Mouse (Mus musculus) heart, embryonic 14.5 days (tissue): ENCODE measurements around the gene Fbxo31. TPM values are rescaled to one million over a fixed set of nuclear protein-coding genes. Genes with fewer than 3 reads are reported as not detected.

ENCODE experiments used
- ATAC-seq: fragments of 200-750 bp; cut with Nextera tagmentation; 2 replicates; pipeline ENCODE4 v1.8.0; 2017; ENCODE audit warnings: low read depth, moderate TSS enrichment; ENCODE audit not compliant: insufficient number of reproducible peaks, insufficient read depth, low FRiP score
- H3K27ac ChIP-seq, 2 experiments: fragments of 200-500 bp in 1 of 2; fragments of 300-500 bp in 1 of 2; sonication (generic) in 1 of 2; replicated peaks in 1 of 2; 2 replicates each; pipeline ENCODE4 v1.5.1; 2012 to 2014; ENCODE audit warnings: low read depth in 2 of 2, low read length in 2 of 2, control low read depth in 1 of 2, mild to moderate bottlenecking in 1 of 2, mixed read lengths in 1 of 2; ENCODE audit not compliant: control insufficient read depth in 1 of 2, insufficient read depth in 1 of 2
- H3K27me3 ChIP-seq: fragments of 300-500 bp; sonication (generic); 2 replicates; pipeline ENCODE4 v1.6.1; 2014; ENCODE audit warnings: mild to moderate bottlenecking, low read length, control low read depth; ENCODE audit not compliant: control insufficient read depth, insufficient read depth
- H3K36me3 ChIP-seq: fragments of 300-500 bp; sonication (generic); 2 replicates; pipeline ENCODE4 v1.6.1; 2014; ENCODE audit warnings: mild to moderate bottlenecking, control low read depth, low read length, mixed read lengths; ENCODE audit not compliant: control insufficient read depth, insufficient read depth
- H3K4me1 ChIP-seq, 2 experiments: fragments of 200-500 bp in 1 of 2; fragments of 300-500 bp in 1 of 2; sonication (generic) in 1 of 2; 2 replicates each; pipeline ENCODE4 v1.6.1; 2012 to 2014; ENCODE audit warnings: low read length in 2 of 2, control low read depth in 1 of 2, mixed read lengths in 1 of 2; ENCODE audit not compliant: control insufficient read depth in 2 of 2, insufficient read depth in 2 of 2
- H3K4me2 ChIP-seq: fragments of 300-500 bp; sonication (generic); 2 replicates; pipeline ENCODE4 v1.6.1; 2014; ENCODE audit warnings: mild to moderate bottlenecking, low read length
- H3K4me3 ChIP-seq, 2 experiments: fragments of 200-500 bp in 1 of 2; fragments of 300-500 bp in 1 of 2; sonication (generic) in 1 of 2; 2 replicates each; pipeline ENCODE4 v1.5.1; 2012 to 2014; ENCODE audit warnings: low read length in 2 of 2, mild to moderate bottlenecking in 2 of 2, control low read depth in 1 of 2, low read depth in 1 of 2, moderate library complexity in 1 of 2; ENCODE audit not compliant: control insufficient read depth in 1 of 2, insufficient read depth in 1 of 2
- H3K9ac ChIP-seq: fragments of 300-500 bp; sonication (generic); 2 replicates; pipeline ENCODE4 v1.6.1; 2014; ENCODE audit warnings: mild to moderate bottlenecking, low read length
- H3K9me3 ChIP-seq: fragments of 300-500 bp; sonication (generic); 2 replicates; pipeline ENCODE4 v1.6.1; 2016; ENCODE audit warnings: low read length, control low read depth; ENCODE audit not compliant: control insufficient read depth
- WGBS: fragments of 180-500 bp; shearing (Covaris S2); extraction: QIAGEN DNeasy Blood & Tissue Kit; methylation state at CpG from one replicate; pipeline ENCODE4 v1.1.7; 2014; 5-methylcytosine and 5-hydroxymethylcytosine counted together
- polyA plus RNA-seq: library from polyadenylated mRNA; unstranded; fragments of >200 nt; fragmentation: Nextera tagmentation; extraction: Ambion mirVana; gene quantifications from 2 replicates; pipeline ENCODE4 v1.2.1, GENCODE M21; 2014

Gene Fbxo31
- polyA plus RNA-seq, 1 experiment from 2014 or later, result 11.8 TPM

GRCm38 (mm10) chr8:121572121-121572520 lies 6.5 kb downstream of the Fbxo31 start:
- 71% methylated on average over 7 of the region's 7 CpGs for WGBS
- no peak overlapping the region for H3K4me3 ChIP-seq
- no peak overlapping the region for H3K4me2 ChIP-seq
- H3K36me3 ChIP-seq, result no peaks in the 10 kb centered on the region
- ATAC-seq, result no peak
- H3K27me3 ChIP-seq, result no peaks in the 10 kb centered on the region
- H3K9me3 ChIP-seq, result no peaks in the 10 kb centered on the region
- H3K27ac ChIP-seq, result no peak overlapping the region
- H3K9ac ChIP-seq, result no peak overlapping the region
- peaks cover 9 to 17% of the 10 kb centered on the region in 2 experiments for H3K4me1 ChIP-seq

GRCm38 (mm10) chr8:121570801-121571200 lies 7.8 kb downstream of the Fbxo31 start:
- peaks cover 6 to 10% of the 10 kb centered on the region in 2 experiments; a peak in 3 of 4 replicates for H3K4me1 ChIP-seq
- WGBS, result 79% methylated on average over 17 of the region's 17 CpGs
- H3K27me3 ChIP-seq, result no peaks in the 10 kb centered on the region
- no peak for ATAC-seq
- H3K4me3 ChIP-seq, result peak overlapping the region; percentile 4; a peak in 1 of 4 replicates
- H3K9me3 ChIP-seq, result no peaks in the 10 kb centered on the region
- 0 out of 2 replicates have a peak, but pooled peaks cover under 1% of the 10 kb centered on the region for H3K36me3 ChIP-seq
- no peak overlapping the region for H3K9ac ChIP-seq
- H3K27ac ChIP-seq, result no peak overlapping the region
- H3K4me2 ChIP-seq, result peak overlapping the region; percentile 31

GRCm38 (mm10) chr8:121570335-121570734 lies 8.3 kb downstream of the Fbxo31 start:
- H3K36me3 ChIP-seq, result 0 out of 2 replicates have a peak, but pooled peaks cover 3% of the 10 kb centered on the region
- H3K4me3 ChIP-seq, result peak overlapping the region; percentile 4; a peak in 1 of 4 replicates
- H3K4me2 ChIP-seq, result peak overlapping the region; percentile 31
- ATAC-seq, result no peak
- no peak overlapping the region for H3K27ac ChIP-seq
- H3K4me1 ChIP-seq, result peaks cover 6 to 10% of the 10 kb centered on the region in 2 experiments; a peak in 3 of 4 replicates
- 77% methylated on average over 21 of the region's 21 CpGs for WGBS
- no peaks in the 10 kb centered on the region for H3K27me3 ChIP-seq
- no peak overlapping the region for H3K9ac ChIP-seq
- H3K9me3 ChIP-seq, result no peaks in the 10 kb centered on the region

- H3K9ac ChIP-seq, result no peak overlapping the region
- no peaks in the 10 kb centered on the region for H3K9me3 ChIP-seq
- WGBS, result 85% methylated on average over 6 of the region's 6 CpGs
- H3K27ac ChIP-seq, result no peak overlapping the region
- no peaks in the 10 kb centered on the region for H3K27me3 ChIP-seq
- no peak for ATAC-seq
- H3K4me3 ChIP-seq, result no peak overlapping the region
- H3K4me1 ChIP-seq, result peaks cover 5 to 9% of the 10 kb centered on the region in 2 experiments; a peak in 3 of 4 replicates
- H3K4me2 ChIP-seq, result no peak overlapping the region
- 0 out of 2 replicates have a peak, but pooled peaks cover 3% of the 10 kb centered on the region for H3K36me3 ChIP-seq
Observed at GRCm38 (mm10) chr8:121568321-121568720, 10.3 kb downstream of the Fbxo31 start.

GRCm38 (mm10) chr8:121563701-121564100 lies 14.9 kb downstream of the Fbxo31 start:
- Histone ChIP-seq H3K27me3 (no peaks in the 10 kb centered on the region), H3K4me3 (no peak overlapping the region), H3K4me1 (peaks cover 11 to 14% of the 10 kb centered on the region in 2 experiments; a peak in 3 of 4 replicates), H3K27ac (peak overlapping the region in 1 of 2 experiments; percentile 46; a peak in 1 of 4 replicates), H3K36me3 (peaks cover 15% of the 10 kb centered on the region; the same call in 1 of the 2 replicates), H3K4me2 (no peak overlapping the region), H3K9ac (no peak overlapping the region), H3K9me3 (no peaks in the 10 kb centered on the region)
- WGBS, result 72% methylated on average over 6 of the region's 6 CpGs
- ATAC-seq, result no peak

GRCm38 (mm10) chr8:121562941-121563351 lies 15.7 kb downstream of the Fbxo31 start:
- ATAC-seq, result peak; percentile 49
- no peaks in the 10 kb centered on the region for H3K9me3 ChIP-seq
- H3K4me3 ChIP-seq, result no peak overlapping the region
- H3K4me2 ChIP-seq, result 0 out of 2 replicates have a peak overlapping the region, but pooled peaks have one; percentile 11
- 33% methylated on average over 9 of the region's 9 CpGs for WGBS
- H3K27me3 ChIP-seq, result no peaks in the 10 kb centered on the region
- H3K27ac ChIP-seq, result peak overlapping the region; percentile 20 to 46; a peak in 3 of 4 replicates
- peaks cover 22% of the 10 kb centered on the region; the same call in 1 of the 2 replicates for H3K36me3 ChIP-seq
- H3K9ac ChIP-seq, result no peak overlapping the region
- peaks cover 11 to 14% of the 10 kb centered on the region in 2 experiments; a peak in 3 of 4 replicates for H3K4me1 ChIP-seq

- WGBS, result 81% methylated on average over 16 of the region's 16 CpGs
- no peak overlapping the region for H3K4me3 ChIP-seq
- H3K27ac ChIP-seq, result no peak overlapping the region
- no peaks in the 10 kb centered on the region for H3K27me3 ChIP-seq
- H3K4me1 ChIP-seq, result peaks cover 11 to 14% of the 10 kb centered on the region in 2 experiments; a peak in 3 of 4 replicates
- H3K4me2 ChIP-seq, result no peak overlapping the region
- H3K9ac ChIP-seq, result no peak overlapping the region
- no peaks in the 10 kb centered on the region for H3K9me3 ChIP-seq
- H3K36me3 ChIP-seq, result peaks cover 26% of the 10 kb centered on the region; the same call in 1 of the 2 replicates
- no peak for ATAC-seq
Observed at GRCm38 (mm10) chr8:121561636-121562345, 16.8 kb downstream of the Fbxo31 start.
